Mouse (Mus musculus) stomach, embryonic 14.5 days (tissue): ENCODE measurements at regions not wholly inside any gene's neighbourhood (a gene's known extent, or its start where the extent isn't known, plus 50 kb on each side); places are given as distances from the start of the nearest gene placed in this dataset. TPM values are rescaled to one million over a fixed set of nuclear protein-coding genes. Genes with fewer than 3 reads are reported as not detected.

Experiments
- ATAC-seq: fragments of 200-750 bp; cut with Nextera tagmentation; 2 replicates; pipeline ENCODE4 v1.8.0; 2017; ENCODE audit warnings: low read depth, moderate TSS enrichment; ENCODE audit not compliant: insufficient number of reproducible peaks, insufficient read depth, low FRiP score
- H3K27ac ChIP-seq: fragments of 300-500 bp; sonication (generic); 2 replicates; pipeline ENCODE4 v1.5.1; 2014; ENCODE audit warnings: mild to moderate bottlenecking, low read length, moderate library complexity, mixed read lengths
- H3K27me3 ChIP-seq: fragments of 300-500 bp; sonication (generic); 2 replicates; pipeline ENCODE4 v1.6.1; 2014; ENCODE audit warnings: low read length, control low read depth, mixed read lengths; ENCODE audit not compliant: control insufficient read depth, insufficient read depth
- H3K36me3 ChIP-seq: fragments of 300-500 bp; sonication (generic); 2 replicates; pipeline ENCODE4 v1.6.1; 2014; ENCODE audit warnings: mild to moderate bottlenecking, control low read depth, low read length, moderate library complexity, mixed read lengths; ENCODE audit not compliant: control insufficient read depth, insufficient read depth
- H3K4me1 ChIP-seq: fragments of 300-500 bp; sonication (generic); 2 replicates; pipeline ENCODE4 v1.6.1; 2014; ENCODE audit warnings: low read length, control low read depth, mixed read lengths; ENCODE audit not compliant: control insufficient read depth, insufficient read depth
- H3K4me2 ChIP-seq: fragments of 300-500 bp; sonication (generic); replicated peaks from 2 replicates; pipeline ENCODE4 v1.6.1; 2014; ENCODE audit warnings: low read depth, low read length, control low read depth
- H3K4me3 ChIP-seq: fragments of 300-500 bp; sonication (generic); 2 replicates; pipeline ENCODE4 v1.5.1; 2014; ENCODE audit warnings: low read depth, low read length, control low read depth
- H3K9ac ChIP-seq: fragments of 300-500 bp; sonication (generic); replicated peaks from 2 replicates; pipeline ENCODE4 v1.6.1; 2014; ENCODE audit warnings: low read depth, mild to moderate bottlenecking, control low read depth, low read length, moderate library complexity, mixed read lengths
- H3K9me3 ChIP-seq: fragments of 300-500 bp; sonication (generic); 2 replicates; pipeline ENCODE4 v1.6.1; 2016; ENCODE audit warnings: low read depth, low read length, control low read depth; ENCODE audit not compliant: control insufficient read depth
- WGBS: fragments of 180-500 bp; shearing (Covaris S2); extraction: QIAGEN DNeasy Blood & Tissue Kit; methylation state at CpG from one replicate; pipeline ENCODE4 v1.1.7; 2014; 5-methylcytosine and 5-hydroxymethylcytosine counted together
- microRNA-seq: library from miRNA; unstranded; fragments of <30 nt; microRNA quantifications from one replicate; pipeline ENCODE4, GENCODE M21; 2016

DNA sequence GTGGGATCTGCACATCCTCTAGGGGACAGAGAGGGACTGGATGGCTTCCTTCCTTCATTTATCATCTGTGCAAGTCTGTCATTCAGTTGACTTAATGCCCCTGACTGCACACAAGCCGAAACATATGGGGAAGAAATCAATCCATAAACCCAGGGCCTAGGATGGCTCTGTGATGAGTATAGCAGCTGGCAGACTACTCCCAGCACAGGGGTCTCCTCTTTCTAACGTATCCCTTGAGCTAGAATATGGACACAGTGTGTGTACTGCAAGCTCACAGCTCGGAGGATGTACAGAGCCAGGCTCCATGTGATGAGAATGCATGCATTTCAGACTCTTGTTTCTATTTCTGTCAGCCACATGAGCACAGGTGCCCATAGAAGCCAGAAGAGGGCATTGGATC is 180.3 kb downstream of the Parn start:
- Histone ChIP-seq H3K27ac (no peak overlapping the region), H3K4me2 (no peak overlapping the region), H3K9ac (no peak overlapping the region), H3K27me3 (no peaks in the 10 kb centered on the region), H3K4me1 (no peaks in the 10 kb centered on the region), H3K9me3 (no peaks in the 10 kb centered on the region), H3K36me3 (no peaks in the 10 kb centered on the region), H3K4me3 (no peak overlapping the region)
- ATAC-seq: no peak
- WGBS: 60% methylated on average over 3 of the region's 3 CpGs

GRCm38 (mm10) chr16:13486571-13486970 is 181.4 kb downstream of the Parn start:
- H3K4me2 ChIP-seq: no peak overlapping the region
- H3K4me3 ChIP-seq: no peak overlapping the region
- no peak for ATAC-seq
- no peak overlapping the region for H3K9ac ChIP-seq
- no peaks in the 10 kb centered on the region for H3K36me3 ChIP-seq
- no peaks in the 10 kb centered on the region for H3K27me3 ChIP-seq
- 88% methylated on average over 2 of the region's 2 CpGs for WGBS
- no peaks in the 10 kb centered on the region for H3K9me3 ChIP-seq
- H3K4me1 ChIP-seq: no peaks in the 10 kb centered on the region
- H3K27ac ChIP-seq: no peak overlapping the region

GRCm38 (mm10) chr16:13480221-13480620 is 187.7 kb downstream of the Parn start:
- Histone ChIP-seq H3K9me3 (no peaks in the 10 kb centered on the region), H3K4me2 (no peak overlapping the region), H3K4me3 (no peak overlapping the region), H3K27me3 (no peaks in the 10 kb centered on the region), H3K36me3 (no peaks in the 10 kb centered on the region), H3K4me1 (no peaks in the 10 kb centered on the region), H3K9ac (no peak overlapping the region), H3K27ac (no peak overlapping the region)
- 70% methylated on average over 3 of the region's 3 CpGs for WGBS
- ATAC-seq: no peak

GRCm38 (mm10) chr16:13476653-13477052 is 191.3 kb downstream of the Parn start:
- Histone ChIP-seq H3K9me3 (no peaks in the 10 kb centered on the region), H3K27ac (no peak overlapping the region), H3K36me3 (no peaks in the 10 kb centered on the region), H3K9ac (no peak overlapping the region), H3K27me3 (no peaks in the 10 kb centered on the region), H3K4me2 (no peak overlapping the region), H3K4me1 (no peaks in the 10 kb centered on the region), H3K4me3 (no peak overlapping the region)
- no peak for ATAC-seq
- WGBS: 74% methylated on average over 3 of the region's 3 CpGs

GRCm38 (mm10) chr16:13474956-13475355 is 193.0 kb downstream of the Parn start:
- 83% methylated on average over 3 of the region's 3 CpGs for WGBS
- no peak overlapping the region for H3K27ac ChIP-seq
- no peaks in the 10 kb centered on the region for H3K27me3 ChIP-seq
- no peak overlapping the region for H3K4me2 ChIP-seq
- ATAC-seq: no peak
- no peaks in the 10 kb centered on the region for H3K36me3 ChIP-seq
- no peaks in the 10 kb centered on the region for H3K4me1 ChIP-seq
- no peaks in the 10 kb centered on the region for H3K9me3 ChIP-seq
- no peak overlapping the region for H3K9ac ChIP-seq
- H3K4me3 ChIP-seq: no peak overlapping the region

DNA sequence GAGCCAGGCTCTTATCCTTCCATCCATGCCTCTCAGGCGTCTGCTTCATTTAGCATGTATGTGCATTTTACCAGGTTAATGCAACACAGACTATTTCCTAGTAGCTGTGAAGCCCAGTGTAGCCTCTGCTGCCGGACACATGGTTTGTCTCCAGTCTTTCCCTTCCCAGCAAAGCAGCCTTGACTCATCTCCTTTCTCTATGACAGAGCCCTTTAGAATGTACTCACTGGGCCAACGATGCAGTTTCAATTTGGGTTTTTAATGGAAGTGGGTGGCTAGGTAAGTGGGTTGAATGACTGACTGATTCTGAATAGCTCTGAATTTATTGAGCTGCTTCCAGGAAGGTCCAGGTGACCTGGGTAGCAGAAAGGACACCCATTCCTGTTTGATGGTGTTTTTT is 193.7 kb downstream of the Parn start:
- ATAC-seq: no peak
- no peaks in the 10 kb centered on the region for H3K36me3 ChIP-seq
- no peak overlapping the region for H3K4me2 ChIP-seq
- H3K27ac ChIP-seq: no peak overlapping the region
- H3K4me1 ChIP-seq: no peaks in the 10 kb centered on the region
- no peak overlapping the region for H3K4me3 ChIP-seq
- WGBS: 76% methylated on average over 3 of the region's 3 CpGs
- no peak overlapping the region for H3K9ac ChIP-seq
- H3K9me3 ChIP-seq: no peaks in the 10 kb centered on the region
- H3K27me3 ChIP-seq: no peaks in the 10 kb centered on the region

- 0 out of 2 replicates have a peak, but pooled peaks have one; percentile 39 for ATAC-seq
- H3K4me3 ChIP-seq: no peak overlapping the region
Observed at GRCm38 (mm10) chr16:13467139-13467538, 200.8 kb downstream of the Parn start.

More at GRCm38 (mm10) chr16:13467139-13467538, 200.8 kb downstream of the Parn start:
- Histone ChIP-seq H3K9ac (no peak overlapping the region), H3K9me3 (no peaks in the 10 kb centered on the region), H3K27me3 (no peaks in the 10 kb centered on the region), H3K36me3 (no peaks in the 10 kb centered on the region), H3K27ac (no peak overlapping the region), H3K4me1 (no peaks in the 10 kb centered on the region), H3K4me2 (no peak overlapping the region)
- 29% methylated on average over 5 of the region's 5 CpGs for WGBS

Small RNAs in the stretch of these regions (microRNA-seq; reads per million reads assigned to microRNA genes)
- gene Mir6365: not detected
